Mouse (Mus musculus) thymus, postnatal 4 days (tissue): ENCODE measurements around the gene Slfn1.
"Not testable (repeated sequence)": the region's sequence is repeated elsewhere in the genome, so short reads cannot be mapped to it uniquely, and the experiment has no call there.

Experiments used
- DNase-seq: peaks from one replicate; pipeline ENCODE4 v3.0.0; 2021

Gene Slfn1

GRCm38 (mm10) chr11:83116597-83117227, at the start of gene Slfn1:
Gene Slfn1 (plus strand): TSS chr11:83116849.
- DNase-seq, result peak; percentile 37

GRCm38 (mm10) chr11:83067982-83068694, 48.5 kb upstream of the Slfn1 start:
- peak; percentile 61 for DNase-seq

- DNase-seq, result peak; percentile 18
Observed at GRCm38 (mm10) chr11:83070321-83070970, 46.2 kb upstream of the Slfn1 start.

GRCm38 (mm10) chr11:83077714-83078422, 38.8 kb upstream of the Slfn1 start:
- peak; percentile 73 for DNase-seq

GRCm38 (mm10) chr11:83078423-83079140, 38.1 kb upstream of the Slfn1 start:
- peak; percentile 56 for DNase-seq

- peak; percentile 55 for DNase-seq
Observed at GRCm38 (mm10) chr11:83079487-83080199, 37.0 kb upstream of the Slfn1 start.

- no peak for DNase-seq
Observed at GRCm38 (mm10) chr11:83082741-83083473, 33.7 kb upstream of the Slfn1 start.

- DNase-seq, result no peak
Observed at GRCm38 (mm10) chr11:83084161-83084560, 32.5 kb upstream of the Slfn1 start.

GRCm38 (mm10) chr11:83084761-83085160, 31.9 kb upstream of the Slfn1 start:
- no peak for DNase-seq

- peak; percentile 83 for DNase-seq
Observed at GRCm38 (mm10) chr11:83115138-83115537, 1.5 kb upstream of the Slfn1 start.

GRCm38 (mm10) chr11:83118056-83118455, 1.4 kb downstream of the Slfn1 start:
- DNase-seq, result peak; percentile 28

- DNase-seq, result no peak
Observed at GRCm38 (mm10) chr11:83121131-83121685, 4.6 kb downstream of the Slfn1 start.

GRCm38 (mm10) chr11:83123198-83123597, 6.5 kb downstream of the Slfn1 start:
- no peak for DNase-seq

GRCm38 (mm10) chr11:83124906-83125305, 8.3 kb downstream of the Slfn1 start:
- DNase-seq, result no peak

GRCm38 (mm10) chr11:83125633-83126032, 9.0 kb downstream of the Slfn1 start:
- DNase-seq, result not testable (repeated sequence)

- DNase-seq, result not testable (repeated sequence)
Observed at GRCm38 (mm10) chr11:83137253-83137652, 20.6 kb downstream of the Slfn1 start.

GRCm38 (mm10) chr11:83148939-83149338, 32.3 kb downstream of the Slfn1 start:
- DNase-seq, result not testable (repeated sequence)
